Mouse (Mus musculus) naive thymus-derived CD4-positive, alpha-beta T cell, adult 2 months (primary cell): ENCODE results near the gene Rnpepl1.

ENCODE experiments used
- DNase-seq: peaks from one replicate; pipeline ENCODE4 v3.0.0-alpha.2; 2011; ENCODE audit warnings: low read depth

The Rnpepl1 gene

GRCm38 (mm10) chr1:92910239-92910885 is at the start of gene Rnpepl1:
Gene Rnpepl1, plus strand, starts transcription at chr1:92910783.
- DNase-seq, result peak; percentile 80

- DNase-seq, result no peak
Observed at GRCm38 (mm10) chr1:92861503-92861902, 49.1 kb upstream of the Rnpepl1 start.

GRCm38 (mm10) chr1:92863268-92863667 is 47.3 kb upstream of the Rnpepl1 start:
- no peak for DNase-seq

GRCm38 (mm10) chr1:92866170-92866569 is 44.4 kb upstream of the Rnpepl1 start:
- DNase-seq, result no peak

- no peak for DNase-seq
Observed at GRCm38 (mm10) chr1:92869985-92870384, 40.6 kb upstream of the Rnpepl1 start.

- DNase-seq, result no peak
Observed at GRCm38 (mm10) chr1:92872666-92873065, 37.9 kb upstream of the Rnpepl1 start.

GRCm38 (mm10) chr1:92874011-92874410 is 36.6 kb upstream of the Rnpepl1 start:
- DNase-seq, result no peak

- no peak for DNase-seq
Observed at GRCm38 (mm10) chr1:92875360-92876111, 35.0 kb upstream of the Rnpepl1 start.

GRCm38 (mm10) chr1:92877431-92877978 is 33.1 kb upstream of the Rnpepl1 start:
- DNase-seq, result no peak

GRCm38 (mm10) chr1:92878066-92878741 is 32.4 kb upstream of the Rnpepl1 start:
- no peak for DNase-seq

GRCm38 (mm10) chr1:92879266-92879665 is 31.3 kb upstream of the Rnpepl1 start:
- DNase-seq, result no peak

GRCm38 (mm10) chr1:92880101-92880500 is 30.5 kb upstream of the Rnpepl1 start:
- DNase-seq, result no peak

GRCm38 (mm10) chr1:92881982-92882381 is 28.6 kb upstream of the Rnpepl1 start:
- DNase-seq, result no peak

- DNase-seq, result no peak
Observed at GRCm38 (mm10) chr1:92888901-92889655, 21.5 kb upstream of the Rnpepl1 start.

GRCm38 (mm10) chr1:92892791-92893190 is 17.8 kb upstream of the Rnpepl1 start:
- DNase-seq, result no peak

GRCm38 (mm10) chr1:92893896-92894295 is 16.7 kb upstream of the Rnpepl1 start:
- no peak for DNase-seq

- DNase-seq, result peak; percentile 81
Observed at GRCm38 (mm10) chr1:92895089-92895488, 15.5 kb upstream of the Rnpepl1 start.

- DNase-seq, result no peak
Observed at GRCm38 (mm10) chr1:92902786-92903185, 7.8 kb upstream of the Rnpepl1 start, which contains the start of gene Ankmy1. Gene Ankmy1, minus strand, starts transcription at chr1:92902906.

GRCm38 (mm10) chr1:92903627-92904026 is 7.0 kb upstream of the Rnpepl1 start:
- no peak for DNase-seq

GRCm38 (mm10) chr1:92905703-92906310 is 4.8 kb upstream of the Rnpepl1 start:
- peak; percentile 28 for DNase-seq
